Mouse (Mus musculus) heart, adult 8-10 months (tissue): ENCODE measurements around the gene Hist1h3d. TPM values are rescaled to one million over a fixed set of nuclear protein-coding genes. Genes with fewer than 3 reads are reported as not detected.
"Not testable (repeated sequence)": the region's sequence is repeated elsewhere in the genome, so short reads cannot be mapped to it uniquely, and the experiment has no call there.

ENCODE experiments used
- DNase-seq: peaks from one replicate; pipeline ENCODE4 v3.0.0; 2022; ENCODE audit warnings: low spot score
- total RNA-seq, 4 experiments: library from RNA; stranded (reverse); gene quantifications; 2 replicates each; pipeline ENCODE4 v1.2.4; 2022

The Hist1h3d gene
- total RNA-seq, 4 experiments from 2014 or later: 1.1 to 4.0 (median 2.0) TPM

DNA sequence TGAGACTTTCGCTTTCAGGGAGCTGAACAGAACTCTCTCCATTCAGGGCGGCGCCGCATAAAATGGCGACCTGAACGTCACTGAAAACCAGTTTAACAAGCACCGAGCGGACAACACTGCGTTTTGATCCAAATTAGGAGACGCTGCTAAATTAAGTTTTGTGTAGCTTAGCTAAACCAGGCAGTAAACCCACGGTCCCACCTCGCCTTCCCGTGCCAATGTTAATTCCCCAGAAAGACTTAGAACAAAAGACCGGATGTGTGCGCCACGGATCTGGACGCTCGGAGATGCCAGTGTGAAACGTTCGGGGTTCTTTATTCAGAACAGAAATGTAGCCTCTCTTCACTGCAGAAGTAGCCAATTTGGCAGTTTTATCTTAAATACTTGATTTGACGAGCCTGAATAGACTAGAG lies 9.5 kb downstream of the Hist1h3d start:
- peak; percentile 79 for DNase-seq

DNA sequence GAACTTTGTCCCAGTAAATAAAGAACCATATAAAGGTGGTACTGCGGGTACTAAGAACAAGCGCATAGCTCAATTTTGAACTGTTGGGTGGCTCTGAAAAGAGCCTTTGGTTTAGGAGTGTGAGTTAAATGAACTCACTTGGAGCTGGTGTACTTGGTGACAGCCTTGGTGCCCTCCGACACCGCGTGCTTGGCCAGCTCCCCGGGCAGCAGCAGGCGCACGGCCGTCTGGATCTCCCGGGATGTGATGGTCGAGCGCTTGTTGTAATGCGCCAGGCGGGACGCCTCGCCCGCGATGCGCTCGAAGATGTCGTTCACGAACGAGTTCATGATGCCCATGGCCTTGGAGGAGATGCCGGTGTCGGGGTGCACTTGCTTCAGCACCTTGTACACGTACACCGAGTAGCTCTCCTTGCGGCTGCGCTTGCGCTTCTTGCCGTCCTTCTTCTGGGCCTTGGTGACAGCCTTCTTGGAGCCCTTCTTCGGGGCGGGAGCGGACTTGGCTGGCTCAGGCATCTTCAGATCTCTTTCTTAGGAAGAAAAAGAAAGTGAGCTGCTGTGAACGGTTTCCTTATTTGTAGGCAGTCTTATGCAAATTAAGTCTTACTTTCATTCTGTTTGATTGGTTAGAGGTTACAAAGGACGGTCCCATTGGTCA lies 10.0 kb downstream of the Hist1h3d start:
- peak; percentile 94 for DNase-seq

DNA sequence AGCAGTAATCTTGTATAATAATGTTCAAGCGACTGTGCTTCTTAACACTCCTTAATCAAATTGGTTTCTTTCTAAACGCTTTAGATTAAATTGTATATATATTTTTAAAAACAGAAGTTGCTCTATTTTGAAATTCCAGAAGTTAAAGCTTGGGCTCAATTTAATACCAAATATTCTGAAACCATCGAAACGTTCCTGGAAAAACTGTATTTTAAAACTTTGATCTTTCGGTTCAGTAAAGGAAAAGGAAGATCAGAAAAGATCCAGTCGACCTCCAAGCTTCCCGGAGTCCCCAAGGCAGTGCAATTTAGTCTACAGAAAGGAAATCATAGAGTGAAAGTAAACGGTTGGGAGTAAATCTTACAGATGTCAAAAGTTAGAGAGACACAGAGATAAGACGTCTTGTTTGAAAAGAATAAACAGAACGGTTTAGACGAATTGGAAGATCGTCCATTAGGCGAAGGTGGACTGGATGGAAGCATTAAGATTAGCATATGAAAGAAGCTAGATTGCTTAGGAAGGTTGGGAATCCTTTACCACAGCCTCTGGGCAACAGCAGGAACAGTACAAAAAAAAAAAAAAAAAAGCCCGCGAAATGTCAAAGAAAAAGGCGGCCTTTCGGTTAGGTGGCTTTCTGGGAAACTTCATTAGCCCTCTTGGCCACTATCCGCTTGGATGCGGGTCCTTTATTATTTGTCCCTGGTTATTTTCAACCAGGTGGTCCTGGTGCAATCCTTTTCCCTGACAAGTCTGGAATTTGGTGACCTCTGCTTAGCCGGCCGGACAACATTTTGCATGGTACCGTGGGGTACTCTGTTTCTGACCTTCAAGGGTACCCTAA lies 10.8 kb downstream of the Hist1h3d start:
- no peak for DNase-seq

DNA sequence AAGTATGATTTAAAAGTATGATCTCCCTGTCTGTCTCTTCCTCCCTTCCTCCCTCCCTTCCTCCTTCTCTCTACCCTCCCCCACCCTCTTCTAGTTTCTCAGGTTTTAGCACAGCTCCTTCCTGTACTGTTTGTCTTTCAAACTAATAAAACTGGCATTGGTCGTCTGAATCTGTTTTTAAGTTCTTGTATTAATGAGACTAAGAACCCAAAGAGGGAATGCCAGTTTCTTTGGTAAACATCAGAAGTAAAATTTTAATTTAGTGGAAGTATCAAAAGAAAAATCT lies 11.3 kb downstream of the Hist1h3d start:
- no peak for DNase-seq

DNA sequence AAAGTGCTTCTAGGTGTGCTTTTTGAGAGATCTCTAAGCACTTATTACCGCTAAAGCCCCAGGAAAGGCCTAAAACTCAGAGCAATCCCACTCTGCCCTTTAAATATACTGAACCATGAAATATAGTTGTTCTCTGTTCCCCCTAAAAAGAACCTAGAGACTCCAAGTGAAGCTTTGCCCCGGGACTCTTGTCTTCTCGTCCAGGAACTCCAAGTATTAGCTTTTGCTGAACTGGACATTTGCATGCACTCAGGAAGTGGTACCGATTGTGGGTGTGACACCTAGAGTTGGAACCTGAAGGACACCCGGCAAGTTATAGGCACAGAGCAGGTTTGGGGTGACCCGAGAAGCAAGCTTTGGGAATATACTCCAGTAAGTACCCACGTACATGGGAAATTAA lies 15.6 kb downstream of the Hist1h3d start:
- no peak for DNase-seq

DNA sequence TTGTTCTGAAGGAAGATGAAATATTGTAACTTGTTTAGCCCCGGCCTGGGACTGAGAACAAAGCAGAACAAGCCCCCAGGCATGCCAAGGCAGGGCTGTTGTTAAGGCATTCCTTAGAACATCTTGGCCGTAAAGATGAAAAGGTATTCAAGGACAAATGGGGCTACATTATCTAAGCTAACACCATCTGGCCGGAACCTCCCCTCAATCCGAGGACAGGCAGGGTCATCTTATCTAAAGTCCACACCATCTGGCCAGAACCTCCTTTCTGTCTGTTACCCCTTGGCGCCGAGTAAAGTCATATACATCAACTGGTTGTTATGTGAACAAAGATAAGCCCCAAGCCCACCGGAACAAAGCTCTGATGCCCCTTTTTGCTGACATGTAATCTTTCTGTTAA lies 16.3 kb downstream of the Hist1h3d start:
- not testable (repeated sequence) for DNase-seq

- DNase-seq: no peak
These were observed 17.1 kb downstream of the Hist1h3d start for GRCm38 (mm10) chr13:23592614-23593013.

GRCm38 (mm10) chr13:23593051-23593770 lies 17.6 kb downstream of the Hist1h3d start:
- DNase-seq: no peak

DNA sequence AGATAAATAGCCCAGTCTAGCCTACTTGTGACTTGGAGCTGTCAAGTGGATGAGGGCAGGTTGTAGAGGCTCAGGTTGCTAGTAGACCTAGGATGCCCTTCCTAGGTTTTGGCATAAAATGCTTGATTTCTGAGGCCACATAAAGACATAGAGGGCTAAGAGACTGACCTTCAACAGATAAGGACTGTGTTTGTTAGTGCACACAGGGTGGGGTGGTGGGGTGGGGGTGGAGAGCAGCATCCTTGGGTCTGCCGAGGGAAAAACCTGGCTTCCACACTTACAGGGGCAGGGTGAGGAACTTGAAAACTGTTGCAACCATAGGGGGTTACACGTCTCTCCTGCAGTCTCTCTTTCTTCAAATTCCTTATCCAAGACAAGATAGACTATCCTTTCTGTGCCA lies 19.6 kb downstream of the Hist1h3d start:
- DNase-seq: no peak

GRCm38 (mm10) chr13:23595622-23596372 lies 20.2 kb downstream of the Hist1h3d start:
- no peak for DNase-seq

GRCm38 (mm10) chr13:23597957-23598356 lies 22.4 kb downstream of the Hist1h3d start:
- DNase-seq: peak; percentile 79

DNA sequence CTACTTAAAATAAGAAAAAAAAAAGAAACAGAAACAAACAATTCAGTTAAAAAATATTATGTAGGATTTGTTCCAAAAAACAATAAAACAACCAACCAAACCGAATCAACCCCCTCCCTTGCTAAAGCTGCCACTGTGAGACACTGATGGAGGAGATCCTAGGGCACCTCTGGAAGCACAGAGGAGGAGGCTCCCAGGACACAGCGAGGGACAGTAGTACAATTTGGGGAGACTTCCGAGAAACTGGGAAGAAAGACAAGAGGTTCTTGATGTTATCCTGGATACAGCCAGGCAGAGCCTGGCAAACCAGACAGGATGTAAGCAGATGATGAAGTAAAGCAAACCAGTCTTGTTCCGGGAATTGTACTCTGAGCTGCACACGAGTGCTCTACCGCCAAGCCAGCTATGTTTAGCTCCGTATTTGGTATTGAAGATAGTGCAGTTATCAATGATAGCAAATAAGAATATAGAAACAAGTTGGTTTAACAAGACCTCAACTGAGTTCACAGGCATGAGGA lies 27.7 kb downstream of the Hist1h3d start:
- DNase-seq: no peak

DNA sequence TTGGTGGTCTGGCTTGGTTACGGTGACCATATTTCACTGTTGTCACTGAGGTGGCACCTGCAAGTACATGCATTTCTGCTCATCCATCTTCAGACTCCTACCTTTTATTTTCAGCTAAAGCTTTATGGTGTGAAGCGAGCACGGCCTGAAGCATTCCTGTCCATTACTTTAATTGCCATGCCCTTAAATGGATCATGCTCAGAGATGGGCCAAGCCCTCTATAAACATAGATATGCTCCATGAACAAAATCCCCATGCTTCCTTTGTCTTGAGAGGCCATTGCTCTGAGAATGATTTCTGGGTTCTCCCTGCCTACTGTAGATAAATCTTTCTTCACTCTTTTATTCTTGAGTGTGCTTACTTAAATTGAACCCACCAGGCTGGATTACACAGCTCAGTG lies 28.9 kb downstream of the Hist1h3d start:
- no peak for DNase-seq

DNA sequence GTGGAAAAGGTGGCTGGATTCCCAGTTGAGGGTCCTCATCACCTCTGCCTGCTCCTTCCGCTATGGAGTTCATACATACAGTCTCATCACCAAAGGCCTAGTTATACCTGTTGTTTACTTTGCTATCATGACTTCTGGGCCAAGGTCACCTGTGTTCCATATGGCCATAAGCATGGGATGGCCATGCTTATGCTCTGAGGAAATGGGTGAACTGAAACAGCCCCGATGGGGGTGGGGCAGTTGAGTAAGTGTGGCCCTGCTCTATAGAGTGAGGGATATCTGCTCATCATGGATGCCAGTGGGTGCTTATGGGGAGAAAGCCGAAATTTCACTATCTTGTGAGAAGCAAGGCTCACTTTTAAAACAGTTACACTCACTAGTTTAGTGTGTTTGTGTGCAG lies 29.5 kb downstream of the Hist1h3d start:
- DNase-seq: no peak

GRCm38 (mm10) chr13:23609209-23609608 lies 33.6 kb downstream of the Hist1h3d start:
- no peak for DNase-seq

GRCm38 (mm10) chr13:23609844-23610243 lies 34.3 kb downstream of the Hist1h3d start:
- DNase-seq: no peak

- DNase-seq: no peak
These were observed 34.8 kb downstream of the Hist1h3d start for GRCm38 (mm10) chr13:23610393-23610792.

- no peak for DNase-seq
These were observed 36.1 kb downstream of the Hist1h3d start for GRCm38 (mm10) chr13:23611638-23612037.

DNA sequence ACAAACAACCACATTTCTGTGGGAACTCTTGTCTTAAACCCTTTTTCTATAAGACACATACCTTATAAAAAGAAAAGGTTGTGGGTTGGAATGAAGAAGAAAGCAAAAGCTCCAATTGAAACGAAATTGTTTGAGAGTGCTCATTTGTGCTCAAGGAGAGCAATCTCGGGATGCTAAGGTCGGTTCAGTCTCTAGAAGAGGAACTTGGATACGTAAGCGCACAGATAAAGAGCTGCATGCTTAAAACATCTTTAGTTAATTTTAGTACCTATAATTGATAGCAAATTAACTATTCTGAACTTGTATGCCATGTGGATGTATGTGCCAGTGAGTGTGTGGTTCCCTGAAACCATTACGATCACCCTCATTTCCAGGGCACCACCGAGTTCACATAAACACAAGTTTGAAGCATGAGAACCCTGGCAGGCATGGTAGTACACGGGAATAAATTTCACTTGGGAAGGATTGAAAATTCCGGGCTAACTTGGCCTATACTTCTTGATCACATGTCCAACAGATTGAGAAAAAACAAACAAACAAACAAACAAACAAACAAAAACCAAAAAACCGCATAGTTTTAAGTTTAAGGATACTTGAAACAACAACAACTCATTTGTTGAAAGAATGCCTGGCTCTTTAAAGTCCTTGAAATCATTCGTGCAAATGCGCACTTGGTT lies 44.6 kb downstream of the Hist1h3d start:
- DNase-seq: no peak

DNA sequence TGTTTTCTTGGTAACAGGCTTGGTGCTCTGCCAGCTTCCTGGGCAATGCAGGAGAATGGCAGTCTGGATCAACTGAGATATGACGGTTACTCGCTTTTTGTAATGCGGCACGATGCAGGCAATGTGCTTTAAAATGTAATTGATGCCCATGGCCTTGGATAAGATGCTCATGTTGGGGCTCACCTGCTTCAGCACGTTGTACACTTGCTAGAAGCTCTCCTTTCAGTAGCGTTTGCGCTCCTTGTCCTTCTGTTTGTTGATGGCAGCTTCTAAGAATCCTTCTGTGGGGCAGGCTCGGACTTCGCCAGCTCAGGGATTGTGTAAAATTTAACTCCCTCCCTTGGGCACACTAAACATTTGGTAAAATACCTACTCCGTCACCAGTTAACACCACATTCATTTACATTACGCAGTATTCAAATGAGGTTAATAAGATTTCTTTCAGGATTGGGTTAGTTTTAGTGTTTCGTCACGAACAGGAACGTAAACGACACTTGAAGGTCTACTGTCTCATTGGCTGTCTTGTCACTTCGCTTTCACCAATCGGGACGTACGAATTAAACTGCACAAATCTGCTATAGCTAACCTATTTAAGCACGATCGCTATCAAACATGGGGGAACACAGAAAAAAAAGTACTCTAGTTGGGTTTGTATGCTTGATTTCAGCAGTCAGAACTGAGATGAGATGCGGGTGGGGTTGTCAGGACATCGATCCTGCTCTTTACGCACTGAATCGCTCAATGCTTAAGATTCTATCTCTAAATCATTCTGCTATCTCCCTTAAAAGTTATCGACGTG lies 45.4 kb downstream of the Hist1h3d start, which contains the start of gene Hist1h2be:
Hist1h2be (minus strand) TSS at position 392 of the 799 bp plus-strand sequence.
- DNase-seq: peak; percentile 87
